Comparison of ENCODE assay signal across 24 mouse cellular contexts in the genomic region with DNA sequence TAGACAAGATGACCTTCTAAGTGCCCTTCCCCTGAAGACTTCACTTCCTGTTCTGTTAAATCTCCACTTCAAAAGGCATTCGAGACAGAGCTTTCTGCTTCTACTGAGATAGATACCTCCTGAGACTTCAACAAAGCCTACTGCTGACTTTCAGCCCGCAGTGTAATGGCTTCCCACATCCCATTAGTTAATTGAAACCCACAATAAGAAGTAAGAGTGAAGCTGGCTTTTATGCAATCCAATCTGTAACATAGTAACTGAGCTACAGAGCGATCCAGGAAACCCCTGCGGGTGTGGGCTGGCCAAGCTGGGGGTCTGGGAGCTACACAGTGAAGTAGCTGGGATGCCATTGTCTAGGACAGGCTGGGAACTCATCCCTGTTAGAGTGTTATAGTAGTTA. TPM values are rescaled to one million over a fixed set of nuclear protein-coding genes. Genes with fewer than 3 reads are reported as not detected.
DNase-seq lines count a peak whose midpoint lies in the region; ATAC-seq and TF ChIP-seq lines count a peak whose summit lies in the region.
"Had no signal": no experiment of that assay in that cellular context is flagged by ENCODE, and none has a peak within 500 bp of the region (broad histone marks: within the 10 kb centered on the region; RNA-seq: fewer than 3 reads in every experiment).

No protein-coding gene starts in this region.

- no peaks in the 10 kb centered on the region for H3K9me3 ChIP-seq in midbrain, embryonic 11.5 days (ENCODE audit: control insufficient read depth, low read length)
- H3K9me3 ChIP-seq in midbrain, postnatal 0 days (ENCODE audit: low read length) = no peaks in the 10 kb centered on the region
- H3K9me3 ChIP-seq: embryonic facial prominence, embryonic 15.5 days; forebrain, embryonic 10.5 days; hindbrain, embryonic 10.5 days had no signal

- ATAC-seq in midbrain, embryonic 11.5 days (ENCODE audit: low FRiP score) = no peak
- no peak for ATAC-seq in midbrain, postnatal 0 days (ENCODE audit: low FRiP score)
- ATAC-seq: forebrain, embryonic 14.5 days; Patski had no signal

- H3K4me1 ChIP-seq in midbrain, embryonic 11.5 days (ENCODE audit: control insufficient read depth, insufficient read depth, low read length) = no peaks in the 10 kb centered on the region
- peaks cover 3% of the 10 kb centered on the region; the same call in 1 of the 2 replicates for H3K4me1 ChIP-seq in midbrain, postnatal 0 days (ENCODE audit: insufficient read depth, low read length)
- H3K4me1 ChIP-seq: embryonic facial prominence, embryonic 15.5 days; forebrain, embryonic 10.5 days; hindbrain, embryonic 10.5 days had no signal

- TF ChIP-seq CTCF in midbrain, postnatal 0 days (IDR thresholded peaks at IDR 0.05) = no peak

- no peak overlapping the region for H3K4me3 ChIP-seq in midbrain, embryonic 11.5 days (ENCODE audit: low read depth, low read length)
- H3K4me3 ChIP-seq in midbrain, postnatal 0 days (ENCODE audit: low read depth, low read length) = no peak overlapping the region
- H3K4me3 ChIP-seq: embryonic facial prominence, embryonic 15.5 days; erythroblast, embryonic 14.5 days; forebrain, embryonic 10.5 days; heart, embryonic 12.5 days; hindbrain, embryonic 10.5 days had no signal

- DNase-seq in midbrain, embryonic 11.5 days (ENCODE audit: low spot score, missing footprints) = peak; percentile 83
- no peak for DNase-seq in midbrain, postnatal 0 days (ENCODE audit: low spot score)
- DNase-seq in testis, postnatal 14 days (ENCODE audit: low spot score) = peak; percentile 35
- no peak for DNase-seq in testis, postnatal 10 days (ENCODE audit: low spot score)
- DNase-seq in ZHBTc4 (ENCODE audit: low read depth, low spot score) = peak; percentile 92
- no peak for DNase-seq in B cell, adult 2 months
- DNase-seq: adrenal gland, adult 8-10 months; adrenal gland, postnatal 36 days; cerebellum, adult 11 months; cerebellum, adult 8-10 months; cerebellum, postnatal 14 days; embryo, embryonic 11 days; gastrocnemius, postnatal 10 days; heart, adult 18-20 months had no signal

- no peak overlapping the region; the same call in 1 of the 2 replicates for H3K4me2 ChIP-seq in midbrain, embryonic 11.5 days
- H3K4me2 ChIP-seq in midbrain, postnatal 0 days (ENCODE audit: low read depth, low read length, poor library complexity, severe bottlenecking) = no peak overlapping the region
- H3K4me2 ChIP-seq: embryonic facial prominence, embryonic 15.5 days; heart, embryonic 12.5 days; hindbrain, embryonic 14.5 days had no signal

- H3K36me3 ChIP-seq in midbrain, embryonic 11.5 days (ENCODE audit: control insufficient read depth, insufficient read depth, low read length) = no peaks in the 10 kb centered on the region
- H3K36me3 ChIP-seq in midbrain, postnatal 0 days (ENCODE audit: insufficient read depth, low read length) = no peaks in the 10 kb centered on the region
- H3K36me3 ChIP-seq: embryonic facial prominence, embryonic 15.5 days; forebrain, embryonic 10.5 days; heart, embryonic 12.5 days; hindbrain, embryonic 10.5 days had no signal

- no peaks in the 10 kb centered on the region for H3K27me3 ChIP-seq in midbrain, embryonic 11.5 days (ENCODE audit: control insufficient read depth, insufficient read depth, low read length)
- H3K27me3 ChIP-seq in midbrain, postnatal 0 days (ENCODE audit: insufficient read depth, low read length) = no peaks in the 10 kb centered on the region
- H3K27me3 ChIP-seq: embryonic facial prominence, embryonic 15.5 days; heart, embryonic 12.5 days; Patski had no signal

- no peak overlapping the region for H3K27ac ChIP-seq in midbrain, embryonic 11.5 days (ENCODE audit: low read depth, low read length)
- no peak overlapping the region for H3K27ac ChIP-seq in midbrain, postnatal 0 days (ENCODE audit: low read depth, low read length)
- H3K27ac ChIP-seq: embryonic facial prominence, embryonic 15.5 days; forebrain, embryonic 10.5 days; hindbrain, embryonic 10.5 days; hindbrain, embryonic 14.5 days had no signal

- WGBS in midbrain, embryonic 11.5 days = 54% methylated on average over 4 of the region's 4 CpGs
- WGBS in midbrain, postnatal 0 days = 35% methylated on average over 4 of the region's 4 CpGs

- no peak overlapping the region for H3K9ac ChIP-seq in midbrain, embryonic 11.5 days (ENCODE audit: low read length)
- no peak overlapping the region for H3K9ac ChIP-seq in midbrain, postnatal 0 days (replicated peaks; ENCODE audit: low read length, poor library complexity, severe bottlenecking)
- H3K9ac ChIP-seq: embryonic facial prominence, embryonic 15.5 days; heart, embryonic 12.5 days; hindbrain, embryonic 14.5 days had no signal

RNA-seq across cellular contexts. Expression of a gene that starts 46.7 kb away (rescaled TPM):
- not detected in 2 replicates for polyA plus RNA-seq in midbrain, embryonic 11.5 days (2014; fragmentation: Nextera tagmentation; extraction: Ambion mirVana)
- total RNA-seq in midbrain, postnatal 0 days (2014; rRNA removed) = 2.1 and 3.7 TPM in 2 replicates
- 3.9 and 4.6 TPM in 2 replicates for polyA plus RNA-seq in midbrain, postnatal 0 days (2015; fragmentation: Nextera tagmentation; extraction: Ambion mirVana)
- total RNA-seq: common myeloid progenitor, adult 5-6 weeks; heart, adult 18-20 months had no signal
- polyA plus RNA-seq: erythroblast, embryonic 14.5 days; heart, embryonic 16.5 days had no signal

Comparison
In these comparisons a context has a peak if more than half of its experiments do, and no peak if none do; other contexts are left out.
1. DNase-seq: peak in midbrain, embryonic 11.5 days (single experiment), testis, postnatal 14 days (single experiment) and ZHBTc4 (single experiment); none in midbrain, postnatal 0 days (single experiment), testis, postnatal 10 days (single experiment) and B cell, adult 2 months (0 of 2).